Mouse (Mus musculus) frontal cortex, postnatal 10 days (tissue): Measurements from ENCODE around the gene Ttc7b.

Experiments used
- DNase-seq, 2 experiments: peaks; one replicate each; pipeline ENCODE4 v3.0.0; 2022; ENCODE audit warnings: low spot score in 2 of 2, mixed read lengths in 1 of 2

Ttc7b gene

DNA sequence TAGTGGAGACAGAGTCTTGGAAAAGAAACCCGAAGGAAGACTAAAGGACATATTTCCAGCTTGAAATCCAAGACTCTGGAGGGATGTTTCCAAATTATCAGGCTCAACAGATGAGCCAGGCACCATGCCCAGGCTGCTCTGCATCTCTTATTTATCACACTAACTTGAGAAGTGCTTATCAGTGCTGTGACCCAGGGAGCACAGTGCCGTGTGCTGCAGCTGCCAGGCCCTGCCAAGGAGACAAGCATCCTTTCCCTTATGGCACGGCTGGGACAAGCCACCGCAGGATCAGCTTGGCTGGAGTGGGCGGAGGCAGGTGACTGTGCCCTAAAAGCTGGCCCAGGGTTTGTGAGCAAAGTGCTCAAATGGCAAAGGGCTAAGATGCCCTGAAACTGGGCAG is 184.4 kb downstream of the Ttc7b start:
- no peak for DNase-seq

DNA sequence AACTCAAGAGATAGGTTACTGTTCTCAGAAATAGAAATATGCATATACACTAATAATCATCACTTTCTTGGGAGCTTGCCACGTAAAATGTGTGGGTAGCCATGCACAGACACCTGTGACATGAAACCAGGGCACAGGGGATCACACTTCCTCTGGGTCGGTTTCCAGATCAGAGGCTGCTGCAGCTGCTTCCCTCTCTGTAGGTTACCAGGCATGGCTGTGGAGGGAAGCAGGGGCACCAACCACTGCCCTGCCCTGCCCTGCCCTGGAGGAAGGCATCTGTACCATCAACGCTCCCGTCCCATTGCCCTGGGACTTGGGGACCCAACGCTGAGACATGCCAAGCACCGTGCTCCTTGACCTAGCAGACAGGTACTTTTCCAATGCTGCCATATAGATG is 188.8 kb downstream of the Ttc7b start:
- DNase-seq = no peak

GRCm38 (mm10) chr12:100330234-100330633 is 190.4 kb downstream of the Ttc7b start:
- DNase-seq = no peak

GRCm38 (mm10) chr12:100328998-100329397 is 191.6 kb downstream of the Ttc7b start:
- DNase-seq = no peak

DNA sequence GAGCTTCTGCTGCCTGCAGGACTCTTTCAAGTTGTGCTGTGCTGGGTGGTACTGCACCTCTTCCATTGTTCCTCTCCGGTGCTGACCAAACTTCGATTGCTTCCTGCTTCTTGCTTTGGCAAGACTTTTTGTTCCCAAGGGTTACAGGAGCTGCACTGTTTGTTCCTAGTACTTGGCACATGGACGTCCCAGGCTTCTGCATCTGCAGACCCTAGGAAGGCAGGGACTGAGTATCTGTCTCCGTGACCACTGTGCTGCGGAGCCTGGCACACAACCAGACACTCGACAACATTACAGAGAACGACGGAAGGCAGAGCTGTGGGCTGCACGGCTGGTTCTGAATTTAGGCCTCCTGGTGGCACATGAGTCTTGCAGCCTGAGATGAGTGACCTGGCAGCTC is 192.1 kb downstream of the Ttc7b start:
- DNase-seq = no peak

- DNase-seq = no peak
Observed at GRCm38 (mm10) chr12:100326732-100327131, 193.9 kb downstream of the Ttc7b start.

- DNase-seq = no peak
Observed at GRCm38 (mm10) chr12:100325618-100326017, 195.0 kb downstream of the Ttc7b start.

DNA sequence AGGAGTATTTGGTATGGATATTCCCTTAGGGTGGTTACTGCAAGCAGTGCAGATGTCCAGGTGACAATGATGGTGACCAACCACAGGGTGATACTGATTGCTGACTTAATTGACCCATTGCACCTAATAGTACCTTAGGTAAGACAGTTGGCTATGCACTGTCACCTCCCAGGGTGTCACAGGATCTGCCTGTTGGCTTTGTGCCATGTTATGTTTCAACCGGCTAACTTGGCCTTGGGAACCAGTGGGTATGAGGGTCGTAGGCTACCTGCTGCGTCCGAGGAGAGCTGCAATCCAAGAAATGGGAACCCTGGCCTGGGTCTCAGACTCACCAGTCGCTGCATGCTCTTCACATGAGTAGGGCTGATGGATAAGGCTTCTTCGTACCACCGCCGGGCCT is 195.4 kb downstream of the Ttc7b start:
- DNase-seq = no peak

GRCm38 (mm10) chr12:100323641-100324040 is 197.0 kb downstream of the Ttc7b start:
- no peak for DNase-seq

GRCm38 (mm10) chr12:100322225-100322624 is 198.4 kb downstream of the Ttc7b start:
- no peak for DNase-seq

- no peak for DNase-seq
Observed at GRCm38 (mm10) chr12:100321545-100321944, 199.1 kb downstream of the Ttc7b start.

DNA sequence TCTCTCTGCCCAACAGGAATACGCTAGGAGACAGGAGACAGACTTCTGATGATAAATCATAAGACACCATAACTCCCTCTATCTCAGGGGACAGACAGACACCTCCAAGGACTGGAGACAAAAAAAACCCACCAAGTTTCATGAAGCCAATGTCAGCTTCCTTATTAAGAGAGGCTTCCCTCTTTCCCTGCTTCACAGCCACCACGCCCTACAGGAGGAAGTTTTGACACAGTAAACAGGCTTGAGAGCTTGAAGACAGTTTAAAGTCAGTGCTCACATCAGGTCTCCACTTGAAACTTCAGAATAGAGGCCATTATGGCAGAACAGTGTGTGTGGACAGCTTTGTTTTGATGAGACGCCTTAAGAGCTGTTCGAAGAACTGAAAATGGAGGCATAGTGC is 200.9 kb downstream of the Ttc7b start:
- DNase-seq = no peak

DNA sequence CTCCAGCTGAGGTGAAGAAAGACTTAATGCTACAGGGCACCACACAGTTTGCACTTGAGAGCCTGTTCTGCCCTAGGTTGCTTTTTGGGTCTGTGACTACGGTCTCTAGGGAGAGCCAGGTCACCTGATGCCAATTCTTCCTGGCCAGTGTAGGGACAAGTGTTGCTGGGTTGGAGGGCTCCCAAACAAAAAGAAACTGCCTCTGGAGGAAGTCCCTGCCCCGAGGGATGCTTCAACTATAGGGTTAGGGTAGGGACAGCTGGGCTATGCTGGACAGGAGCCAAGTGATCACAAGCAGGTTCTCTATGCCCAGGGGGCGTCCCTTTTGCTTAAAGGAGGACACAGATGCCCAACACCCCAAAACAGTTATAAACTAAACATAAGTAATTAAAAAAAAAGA is 202.7 kb downstream of the Ttc7b start:
- DNase-seq = no peak

GRCm38 (mm10) chr12:100316094-100316493 is 204.5 kb downstream of the Ttc7b start:
- DNase-seq = no peak

DNA sequence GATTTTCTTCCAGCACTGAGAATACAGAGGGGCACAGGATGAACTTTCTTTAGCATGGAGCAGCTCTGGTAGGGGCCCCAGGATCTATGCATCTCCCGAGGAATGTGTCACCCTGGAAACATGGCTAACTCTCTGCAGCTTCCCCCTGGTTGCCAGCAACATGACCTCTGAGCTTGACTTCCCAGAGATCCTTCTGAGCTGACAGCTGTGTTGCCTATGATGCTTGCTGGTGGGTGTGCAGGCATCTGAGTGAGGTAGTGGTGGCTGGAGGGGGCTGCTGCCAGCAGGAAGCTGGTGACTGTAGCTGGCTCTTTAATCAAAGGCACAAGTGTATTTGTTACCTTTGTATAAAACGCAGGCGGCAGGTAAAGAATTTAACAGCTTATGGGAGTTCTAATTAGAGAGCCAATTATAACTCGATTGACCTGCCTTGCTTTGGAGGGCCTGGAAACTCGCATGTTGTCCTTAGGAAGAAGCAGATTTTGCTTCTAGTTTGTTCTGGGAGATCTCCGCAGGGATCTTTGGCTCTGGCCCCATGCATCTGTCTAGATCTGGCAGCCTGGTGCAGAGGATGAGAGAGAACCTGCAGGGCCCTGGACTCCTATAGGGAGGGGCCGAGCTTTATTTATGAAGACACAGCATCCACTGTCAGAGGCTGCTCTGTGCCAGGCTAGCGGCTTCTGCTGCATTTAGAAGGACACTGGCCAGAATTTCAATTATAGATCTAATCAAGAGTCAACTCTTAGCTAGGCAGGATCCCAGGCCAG is 205.3 kb downstream of the Ttc7b start:
- DNase-seq = no peak

- DNase-seq = no peak
Observed at GRCm38 (mm10) chr12:100313785-100314375, 206.7 kb downstream of the Ttc7b start.

GRCm38 (mm10) chr12:100313209-100313608 is 207.4 kb downstream of the Ttc7b start:
- no peak for DNase-seq

DNA sequence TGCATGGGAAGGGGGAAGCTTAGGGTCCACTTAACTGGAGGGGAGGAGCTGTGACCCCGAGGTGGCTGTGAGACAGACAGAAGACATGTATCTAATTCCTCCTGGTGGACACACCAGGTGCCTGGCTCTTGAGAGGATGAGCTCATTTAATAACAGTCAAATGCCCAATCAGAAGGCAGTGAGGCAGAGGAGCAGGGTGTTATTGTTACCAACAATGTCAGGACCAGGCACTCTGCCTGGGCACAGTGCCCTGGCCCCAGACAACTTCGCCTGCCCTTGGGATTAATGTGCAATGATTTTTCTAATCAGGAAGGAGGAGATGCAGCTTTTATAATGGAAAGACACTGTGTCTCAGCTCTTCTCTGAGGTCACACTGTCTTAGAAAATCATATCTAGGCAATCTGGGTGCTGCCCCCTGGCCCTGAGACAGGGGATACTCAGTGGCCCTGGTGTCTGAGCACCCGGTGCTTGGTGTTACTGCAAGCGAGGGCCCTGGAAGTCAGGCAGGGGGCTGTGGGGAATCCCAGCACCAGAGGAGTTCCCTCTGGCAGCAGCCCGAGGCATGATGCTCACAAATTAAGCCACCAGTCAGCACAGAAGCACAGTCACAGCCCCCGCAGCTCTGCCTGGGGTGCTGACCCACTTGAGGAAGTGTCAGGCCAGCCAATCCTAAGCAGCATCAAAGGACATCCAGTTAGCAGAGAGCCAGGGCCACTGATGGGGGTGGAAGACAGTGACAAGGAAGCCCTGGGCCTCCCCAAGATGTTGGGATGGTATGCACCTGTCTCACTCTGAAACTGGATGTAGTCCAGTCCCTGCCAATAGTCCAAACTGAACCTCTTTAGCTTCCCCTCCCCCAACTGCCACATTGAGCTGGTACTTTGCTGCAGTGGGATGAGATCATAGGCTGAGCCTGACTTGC is 209.9 kb downstream of the Ttc7b start:
- DNase-seq = no peak

GRCm38 (mm10) chr12:100309201-100309600 is 211.4 kb downstream of the Ttc7b start:
- DNase-seq = no peak

DNA sequence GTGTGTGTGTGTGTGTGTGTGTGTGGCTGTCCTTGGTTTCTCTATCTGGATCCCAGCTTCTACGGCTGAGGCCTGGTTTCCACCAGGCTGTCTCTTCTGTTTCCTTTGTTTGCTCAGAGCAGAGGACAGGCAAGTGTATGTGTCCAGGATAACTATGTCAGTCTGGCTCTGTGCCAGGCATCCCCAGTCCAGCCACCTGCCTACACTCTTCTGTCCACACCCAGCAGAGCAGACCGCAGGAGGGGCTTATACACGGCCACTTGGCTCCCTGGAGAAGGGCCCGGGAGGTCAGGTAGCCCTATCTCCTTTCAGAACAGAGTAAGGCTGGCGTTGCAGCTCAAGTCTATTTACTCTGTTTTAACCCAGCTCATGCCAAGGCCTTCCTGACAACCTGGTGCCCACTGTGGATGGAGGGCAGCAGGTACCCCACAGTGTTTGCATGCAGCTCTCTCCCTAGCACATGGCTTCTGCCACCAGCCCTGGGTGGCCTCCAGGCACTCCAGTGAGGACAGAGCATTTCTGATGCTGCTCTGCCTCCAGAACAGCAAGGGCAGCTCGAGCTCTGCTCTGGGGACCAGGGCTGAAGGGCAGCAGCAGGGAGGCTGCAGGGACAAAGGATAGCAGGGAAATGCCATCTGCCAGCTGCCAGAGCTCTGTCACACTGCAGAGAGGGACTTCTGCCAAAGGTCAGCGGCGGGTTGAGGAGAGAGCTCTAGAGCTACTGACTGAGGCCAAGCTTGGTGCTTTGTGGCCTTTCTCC is 212.9 kb downstream of the Ttc7b start:
- no peak for DNase-seq

DNA sequence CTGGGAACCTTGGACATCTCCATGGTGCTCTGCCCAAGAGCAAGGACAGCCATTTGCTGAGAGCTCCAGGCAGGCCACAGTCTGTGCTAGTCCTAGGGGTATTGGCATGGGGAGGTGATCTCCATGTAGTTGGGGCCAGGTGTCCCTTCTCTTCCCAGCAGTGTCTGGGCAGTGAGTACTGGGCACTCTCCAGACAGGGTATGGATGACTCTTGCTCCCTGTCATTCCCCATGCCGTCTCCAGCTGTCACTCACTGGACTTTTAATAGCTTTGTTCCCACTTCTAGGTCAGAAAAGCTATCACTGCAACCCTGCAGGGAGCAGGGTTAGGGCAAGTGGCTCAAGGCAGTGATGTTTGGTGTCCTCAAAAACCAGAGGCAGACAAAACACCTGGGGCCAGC is 214.3 kb downstream of the Ttc7b start:
- DNase-seq = no peak
